Mouse (Mus musculus) hindbrain, embryonic 12.5 days (tissue): ENCODE measurements at regions not wholly inside any gene's neighbourhood (a gene's known extent, or its start where the extent isn't known, plus 50 kb on each side); places are given as distances from the start of the nearest gene placed in this dataset.

ENCODE experiments used
- ATAC-seq: fragments of 200-750 bp; cut with Nextera tagmentation; 2 replicates; pipeline ENCODE4 v1.8.0; 2017; ENCODE audit warnings: moderate TSS enrichment; ENCODE audit not compliant: low FRiP score
- H3K27ac ChIP-seq: fragments of 300-500 bp; sonication (generic); 2 replicates; pipeline ENCODE4 v1.5.1; 2016; ENCODE audit warnings: mild to moderate bottlenecking
- H3K27me3 ChIP-seq: fragments of 300-500 bp; sonication (generic); 2 replicates; pipeline ENCODE4 v1.6.1; 2016; ENCODE audit warnings: mild to moderate bottlenecking
- H3K36me3 ChIP-seq: fragments of 300-500 bp; sonication (generic); 2 replicates; pipeline ENCODE4 v1.6.1; 2016; ENCODE audit warnings: mild to moderate bottlenecking
- H3K4me1 ChIP-seq: fragments of 300-500 bp; sonication (generic); 2 replicates; pipeline ENCODE4 v1.6.1; 2016
- H3K4me2 ChIP-seq: fragments of 300-500 bp; sonication (generic); replicated peaks from 2 replicates; pipeline ENCODE4 v1.6.1; 2016; ENCODE audit warnings: mild to moderate bottlenecking
- H3K4me3 ChIP-seq: fragments of 300-500 bp; sonication (generic); 2 replicates; pipeline ENCODE4 v1.5.1; 2016; ENCODE audit warnings: mild to moderate bottlenecking
- H3K9ac ChIP-seq: fragments of 300-500 bp; sonication (generic); 2 replicates; pipeline ENCODE4 v1.6.1; 2016; ENCODE audit warnings: mild to moderate bottlenecking, moderate library complexity
- H3K9me3 ChIP-seq: fragments of 300-500 bp; sonication (generic); replicated peaks from 2 replicates; pipeline ENCODE4 v1.6.1; 2016; ENCODE audit warnings: mild to moderate bottlenecking
- WGBS: fragments of 180-500 bp; shearing (Covaris S2); methylation state at CpG from one replicate; pipeline ENCODE4 v1.1.7; 2016; 5-methylcytosine and 5-hydroxymethylcytosine counted together

- 63% methylated on average over 2 of the region's 2 CpGs for WGBS
- H3K9ac ChIP-seq, result no peak overlapping the region
- ATAC-seq, result no peak
Measured at GRCm38 (mm10) chr1:18849038-18849437, 253.8 kb upstream of the Tfap2d start.

GRCm38 (mm10) chr1:18857457-18857856, 245.4 kb upstream of the Tfap2d start:
- no peaks in the 10 kb centered on the region for H3K9me3 ChIP-seq
- 76% methylated on average over 3 of the region's 3 CpGs for WGBS
- no peak overlapping the region for H3K27ac ChIP-seq
- no peak overlapping the region for H3K4me3 ChIP-seq
- no peak overlapping the region for H3K4me2 ChIP-seq
- no peaks in the 10 kb centered on the region for H3K4me1 ChIP-seq
- H3K9ac ChIP-seq, result no peak overlapping the region
- no peaks in the 10 kb centered on the region for H3K27me3 ChIP-seq
- H3K36me3 ChIP-seq, result no peaks in the 10 kb centered on the region
- no peak for ATAC-seq

More at GRCm38 (mm10) chr1:18849038-18849437, 253.8 kb upstream of the Tfap2d start:
- Histone ChIP-seq H3K36me3 (no peaks in the 10 kb centered on the region), H3K27me3 (no peaks in the 10 kb centered on the region), H3K4me3 (no peak overlapping the region), H3K4me2 (no peak overlapping the region), H3K27ac (no peak overlapping the region), H3K4me1 (no peaks in the 10 kb centered on the region), H3K9me3 (no peaks in the 10 kb centered on the region)

GRCm38 (mm10) chr1:18903266-18903665, 199.6 kb upstream of the Tfap2d start:
- Histone ChIP-seq H3K4me1 (no peaks in the 10 kb centered on the region), H3K9me3 (no peaks in the 10 kb centered on the region), H3K27me3 (no peaks in the 10 kb centered on the region), H3K4me3 (no peak overlapping the region), H3K4me2 (no peak overlapping the region), H3K36me3 (no peaks in the 10 kb centered on the region), H3K27ac (no peak overlapping the region), H3K9ac (no peak overlapping the region)
- WGBS, result 100% methylated on average over 1 of the region's 1 CpGs
- no peak for ATAC-seq

DNA sequence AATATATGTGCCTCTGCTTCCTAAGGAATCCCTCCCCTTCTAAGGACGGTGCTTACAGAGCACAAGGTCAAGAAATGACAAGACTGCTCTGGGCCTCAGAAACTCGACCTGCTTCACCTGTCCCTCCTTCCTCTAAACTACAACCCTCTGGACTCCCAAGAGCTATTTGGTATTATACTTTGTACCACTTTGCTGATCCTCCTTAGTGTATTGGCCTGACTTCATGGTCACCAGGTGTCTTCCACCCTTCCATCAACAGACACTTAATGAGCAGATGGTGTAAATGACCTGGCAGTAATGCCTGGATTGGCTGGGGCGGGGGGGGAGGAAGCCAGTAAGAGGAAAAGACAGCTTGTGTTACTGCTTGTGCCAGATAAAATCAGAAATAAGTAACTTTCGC, 199.1 kb upstream of the Tfap2d start:
- H3K4me2 ChIP-seq, result no peak overlapping the region
- H3K4me1 ChIP-seq, result no peaks in the 10 kb centered on the region
- H3K27me3 ChIP-seq, result no peaks in the 10 kb centered on the region
- 70% methylated on average over 4 of the region's 4 CpGs for WGBS
- no peak overlapping the region for H3K4me3 ChIP-seq
- no peak overlapping the region for H3K27ac ChIP-seq
- H3K9ac ChIP-seq, result no peak overlapping the region
- no peaks in the 10 kb centered on the region for H3K9me3 ChIP-seq
- ATAC-seq, result no peak
- no peaks in the 10 kb centered on the region for H3K36me3 ChIP-seq

DNA sequence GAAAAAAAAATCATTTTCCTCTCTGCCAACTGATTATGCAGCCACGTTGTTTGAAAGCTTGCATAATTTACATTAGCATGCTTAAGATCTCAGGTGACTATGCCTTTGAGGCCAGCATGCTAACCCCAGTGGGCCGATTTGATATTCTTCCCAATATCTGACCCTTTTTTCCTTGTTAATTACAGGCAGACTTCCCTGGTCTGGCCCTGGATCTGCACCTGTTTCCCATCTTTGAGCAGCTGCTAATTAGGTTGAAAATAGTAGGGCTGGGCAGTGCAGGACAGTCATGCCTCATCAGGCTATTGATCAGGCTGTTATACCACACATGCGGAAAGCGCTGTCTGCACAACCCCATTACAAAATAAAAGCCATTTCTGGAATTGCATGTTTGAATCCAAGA, 191.2 kb upstream of the Tfap2d start:
- no peaks in the 10 kb centered on the region for H3K27me3 ChIP-seq
- no peak overlapping the region for H3K27ac ChIP-seq
- H3K4me2 ChIP-seq, result no peak overlapping the region
- H3K4me1 ChIP-seq, result no peaks in the 10 kb centered on the region
- H3K4me3 ChIP-seq, result no peak overlapping the region
- H3K36me3 ChIP-seq, result no peaks in the 10 kb centered on the region
- WGBS, result 57% methylated on average over 4 of the region's 4 CpGs
- no peaks in the 10 kb centered on the region for H3K9me3 ChIP-seq
- no peak overlapping the region for H3K9ac ChIP-seq
- peak; percentile 80 for ATAC-seq

GRCm38 (mm10) chr1:18956276-18956675, 146.5 kb upstream of the Tfap2d start:
- no peak for ATAC-seq
- 94% methylated on average over 1 of the region's 1 CpGs for WGBS

GRCm38 (mm10) chr1:18956975-18957374, 145.8 kb upstream of the Tfap2d start:
- no peak for ATAC-seq
- 66% methylated on average over 6 of the region's 6 CpGs for WGBS
- H3K9me3 ChIP-seq, result no peaks in the 10 kb centered on the region
- no peak overlapping the region for H3K27ac ChIP-seq
- H3K4me2 ChIP-seq, result no peak overlapping the region
- H3K36me3 ChIP-seq, result no peaks in the 10 kb centered on the region
- no peaks in the 10 kb centered on the region for H3K27me3 ChIP-seq
- H3K4me3 ChIP-seq, result no peak overlapping the region
- H3K9ac ChIP-seq, result no peak overlapping the region
- no peaks in the 10 kb centered on the region for H3K4me1 ChIP-seq

More at GRCm38 (mm10) chr1:18956276-18956675, 146.5 kb upstream of the Tfap2d start:
- no peaks in the 10 kb centered on the region for H3K36me3 ChIP-seq
- H3K4me3 ChIP-seq, result no peak overlapping the region
- H3K9ac ChIP-seq, result no peak overlapping the region
- no peaks in the 10 kb centered on the region for H3K9me3 ChIP-seq
- H3K4me1 ChIP-seq, result no peaks in the 10 kb centered on the region
- H3K4me2 ChIP-seq, result no peak overlapping the region
- no peaks in the 10 kb centered on the region for H3K27me3 ChIP-seq
- H3K27ac ChIP-seq, result no peak overlapping the region

GRCm38 (mm10) chr1:18961464-18961863, 141.4 kb upstream of the Tfap2d start:
- ATAC-seq, result no peak
- Histone ChIP-seq H3K36me3 (no peaks in the 10 kb centered on the region), H3K4me3 (no peak overlapping the region), H3K9ac (no peak overlapping the region), H3K4me1 (no peaks in the 10 kb centered on the region), H3K9me3 (no peaks in the 10 kb centered on the region), H3K27me3 (no peaks in the 10 kb centered on the region), H3K4me2 (no peak overlapping the region), H3K27ac (no peak overlapping the region)
- WGBS, result 60% methylated on average over 9 of the region's 9 CpGs

DNA sequence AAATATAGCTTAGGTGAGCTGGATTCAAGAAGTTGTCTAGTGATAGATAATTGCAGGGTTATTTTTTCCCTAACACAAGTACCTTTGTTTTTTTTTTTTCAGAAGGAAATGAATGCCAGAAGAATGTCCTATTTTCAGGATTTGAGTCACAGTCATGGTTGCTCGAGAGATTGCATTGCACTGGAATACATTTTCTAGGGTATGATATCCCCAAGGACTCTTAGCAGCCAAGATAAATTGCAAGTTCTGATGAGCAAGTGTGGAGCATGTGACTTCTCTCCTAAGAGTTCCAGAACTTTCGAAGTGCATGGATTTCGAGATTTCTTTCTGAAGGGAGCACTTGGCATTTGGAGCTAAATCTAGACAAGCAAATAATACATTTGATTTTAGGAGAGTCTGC, 140.9 kb upstream of the Tfap2d start:
- ATAC-seq, result no peak
- Histone ChIP-seq H3K36me3 (no peaks in the 10 kb centered on the region), H3K9me3 (no peaks in the 10 kb centered on the region), H3K9ac (no peak overlapping the region), H3K4me1 (no peaks in the 10 kb centered on the region), H3K27me3 (no peaks in the 10 kb centered on the region), H3K4me2 (no peak overlapping the region), H3K4me3 (no peak overlapping the region), H3K27ac (no peak overlapping the region)
- WGBS, result 74% methylated on average over 3 of the region's 3 CpGs

DNA sequence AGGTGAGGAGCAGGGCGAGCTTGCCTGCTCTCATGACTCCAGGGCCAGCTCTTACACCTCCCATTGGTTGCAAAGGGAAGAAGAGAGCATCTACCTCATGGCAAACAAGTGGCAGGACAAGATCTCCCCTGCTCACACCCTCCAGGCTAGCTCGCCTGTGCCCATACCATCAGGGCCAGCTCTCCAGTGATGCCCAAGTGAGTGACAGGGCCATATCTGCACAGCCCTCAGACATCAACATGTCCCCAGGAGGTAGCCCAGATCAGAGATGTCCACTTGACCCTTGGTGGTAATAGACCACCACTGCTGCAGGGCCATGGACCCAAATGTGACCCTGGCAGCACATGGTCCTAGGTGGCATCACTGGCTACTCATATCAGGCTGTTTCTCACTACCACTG, 133.9 kb upstream of the Tfap2d start:
- no peak overlapping the region for H3K4me3 ChIP-seq
- ATAC-seq, result no peak

DNA sequence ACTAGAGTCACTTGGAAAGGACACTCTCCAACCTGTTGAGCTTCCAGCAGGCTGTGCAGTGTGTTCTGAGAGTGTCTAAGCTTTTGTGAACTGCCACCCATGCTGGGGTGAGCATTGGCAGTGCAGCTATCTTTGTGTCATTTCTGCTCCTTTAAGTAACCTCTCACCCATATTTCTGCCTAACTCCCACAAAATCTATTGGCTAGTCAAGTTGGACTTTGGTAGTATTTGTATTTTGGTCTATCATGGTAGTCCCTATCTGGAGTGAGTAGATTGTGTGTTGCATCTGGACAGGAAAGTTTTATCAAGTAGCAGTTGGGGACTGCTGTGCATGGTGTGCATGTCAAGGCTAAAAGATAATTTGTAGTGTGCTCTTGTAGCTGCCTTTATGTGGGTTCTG, 132.6 kb upstream of the Tfap2d start:
- no peak for ATAC-seq
- H3K36me3 ChIP-seq, result no peaks in the 10 kb centered on the region
- no peak overlapping the region for H3K4me2 ChIP-seq
- H3K9me3 ChIP-seq, result no peaks in the 10 kb centered on the region
- H3K27ac ChIP-seq, result no peak overlapping the region
- H3K27me3 ChIP-seq, result no peaks in the 10 kb centered on the region
- H3K4me3 ChIP-seq, result no peak overlapping the region
- H3K9ac ChIP-seq, result no peak overlapping the region
- H3K4me1 ChIP-seq, result no peaks in the 10 kb centered on the region

More for the DNA sequence above, 133.9 kb upstream of the Tfap2d start:
- Histone ChIP-seq H3K27ac (no peak overlapping the region), H3K9ac (no peak overlapping the region), H3K27me3 (no peaks in the 10 kb centered on the region), H3K9me3 (no peaks in the 10 kb centered on the region), H3K4me2 (no peak overlapping the region), H3K4me1 (no peaks in the 10 kb centered on the region), H3K36me3 (no peaks in the 10 kb centered on the region)
- 79% methylated on average over 2 of the region's 2 CpGs for WGBS

DNA sequence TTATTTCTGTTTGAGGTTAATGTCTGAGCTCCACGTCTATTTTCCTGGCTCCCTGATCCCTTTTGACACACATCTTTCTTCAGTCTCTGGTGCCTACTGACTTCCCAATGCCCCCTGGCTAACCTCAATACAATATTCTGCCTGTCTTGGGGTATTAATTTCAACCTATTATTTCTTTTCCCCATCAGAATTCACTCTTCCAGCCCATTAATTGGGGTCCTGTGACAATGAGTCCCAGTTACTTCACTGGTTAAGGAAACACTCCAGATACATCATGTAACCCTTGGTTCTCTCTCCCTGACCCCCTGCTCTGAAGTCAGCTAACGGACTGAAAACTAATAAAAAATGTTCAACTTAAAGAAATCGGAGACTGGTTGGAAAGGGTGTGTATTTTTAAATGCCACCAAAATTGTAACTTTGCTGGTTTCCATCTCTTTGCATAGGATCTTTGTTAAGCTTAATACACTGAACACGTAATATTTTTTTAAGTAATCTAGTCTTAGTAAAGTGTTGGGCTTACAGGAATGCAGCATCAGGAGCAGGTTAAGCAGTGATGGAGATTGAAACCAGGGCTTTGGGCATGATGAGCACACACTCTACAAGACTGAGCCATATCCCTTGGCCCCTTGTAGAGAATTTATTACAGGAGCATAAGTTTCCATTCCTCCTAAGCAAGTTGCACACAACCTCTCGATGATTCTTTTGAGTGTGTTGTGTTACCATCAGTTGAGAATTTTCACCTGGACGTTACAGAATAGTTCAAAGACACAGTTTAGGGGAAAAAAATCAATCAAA, 128.8 kb upstream of the Tfap2d start:
- Histone ChIP-seq H3K4me2 (no peak overlapping the region), H3K9me3 (no peaks in the 10 kb centered on the region), H3K36me3 (no peaks in the 10 kb centered on the region), H3K4me3 (no peak overlapping the region), H3K9ac (no peak overlapping the region), H3K27me3 (no peaks in the 10 kb centered on the region), H3K27ac (no peak overlapping the region), H3K4me1 (no peaks in the 10 kb centered on the region)
- WGBS, result 80% methylated on average over 6 of the region's 6 CpGs
- ATAC-seq, result no peak

DNA sequence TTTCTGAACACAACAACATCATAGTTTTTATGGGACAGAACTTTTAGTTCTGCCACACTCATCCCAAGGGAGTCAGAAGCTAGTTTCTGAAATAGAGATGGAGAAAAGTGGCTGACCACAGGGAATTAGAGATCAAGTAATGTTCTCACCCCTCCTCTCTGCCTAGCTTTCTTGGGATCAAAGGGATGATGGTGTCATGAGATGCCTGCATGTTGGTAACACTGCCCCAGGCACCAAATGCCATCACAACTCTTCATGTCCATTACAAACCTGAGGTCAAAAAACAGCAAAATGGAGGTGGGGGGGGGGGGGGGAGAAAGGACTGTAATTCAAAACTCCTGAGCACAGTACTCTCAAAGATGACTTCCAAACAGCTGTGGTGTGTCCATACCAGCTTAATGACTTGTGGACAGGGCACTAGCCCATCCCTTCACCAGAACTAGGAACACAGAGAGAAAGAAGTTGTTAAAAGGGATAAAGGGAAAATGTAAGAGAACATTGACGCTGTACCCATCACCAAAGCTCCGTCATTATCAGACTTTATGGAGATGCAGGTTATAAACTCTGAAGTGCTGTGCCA, 127.9 kb upstream of the Tfap2d start:
- H3K4me1 ChIP-seq, result no peaks in the 10 kb centered on the region
- no peak overlapping the region for H3K4me3 ChIP-seq
- ATAC-seq, result no peak
- no peaks in the 10 kb centered on the region for H3K9me3 ChIP-seq
- H3K27me3 ChIP-seq, result no peaks in the 10 kb centered on the region
- H3K9ac ChIP-seq, result no peak overlapping the region
- no peaks in the 10 kb centered on the region for H3K36me3 ChIP-seq
- no peak overlapping the region for H3K4me2 ChIP-seq
- no peak overlapping the region for H3K27ac ChIP-seq
- WGBS, result 93% methylated on average over 2 of the region's 2 CpGs
